ENCODE assay signal across 13 mouse cellular contexts in the genomic region with DNA sequence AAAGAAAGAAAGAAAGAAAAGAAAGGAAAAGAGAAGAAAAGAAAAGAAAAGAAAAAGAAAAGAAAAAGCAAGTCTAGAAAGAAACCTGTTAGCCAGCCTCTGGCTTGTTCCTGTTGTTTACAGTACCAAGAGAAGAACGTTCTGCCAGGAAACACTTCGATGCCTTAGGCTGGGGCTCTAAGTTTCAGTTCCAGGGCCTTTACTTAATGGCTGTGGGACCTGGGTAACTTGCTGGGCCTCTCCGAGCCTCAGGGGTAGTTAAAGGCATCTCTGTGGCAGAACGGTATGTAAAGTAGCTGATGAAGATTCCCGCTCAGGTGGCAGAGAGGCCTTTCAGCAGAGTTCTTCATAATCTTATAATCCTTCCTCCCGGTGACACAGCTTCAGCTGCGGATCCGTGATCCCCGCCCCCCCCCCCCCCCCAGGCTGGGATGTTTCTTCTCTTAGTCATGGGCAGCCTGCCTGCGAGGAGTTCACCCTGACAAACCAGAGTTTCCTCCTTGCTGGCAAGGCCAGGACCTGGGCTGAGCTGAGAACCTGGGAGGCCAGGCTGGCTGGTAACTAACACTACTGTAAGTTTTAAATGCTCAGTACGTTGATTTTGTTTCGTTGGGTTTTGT. TPM values are rescaled to one million over a fixed set of nuclear protein-coding genes. Genes with fewer than 3 reads are reported as not detected.
DNase-seq lines count a peak whose midpoint lies in the region; ATAC-seq and TF ChIP-seq lines count a peak whose summit lies in the region.
"Had no signal": no experiment of that assay in that cellular context is flagged by ENCODE, and none has a peak within 500 bp of the region (broad histone marks: within the 10 kb centered on the region; RNA-seq: fewer than 3 reads in every experiment).

No protein-coding gene starts in this region.

- H3K4me2 ChIP-seq in stomach, embryonic 14.5 days (replicated peaks; ENCODE audit: low read depth, low read length), result no peak overlapping the region

- 20% methylated on average over 12 of the region's 12 CpGs for WGBS in heart, embryonic 10.5 days
- 24% methylated on average over 12 of the region's 12 CpGs for WGBS in stomach, embryonic 14.5 days

- H3K9me3 ChIP-seq in heart, embryonic 10.5 days, result no peaks in the 10 kb centered on the region
- no peaks in the 10 kb centered on the region for H3K9me3 ChIP-seq in stomach, embryonic 14.5 days (ENCODE audit: control insufficient read depth, low read depth, low read length)

- H3K4me3 ChIP-seq in heart, embryonic 10.5 days, result no peak overlapping the region
- no peak overlapping the region for H3K4me3 ChIP-seq in embryonic fibroblast, embryonic 13.5 days (ENCODE audit: insufficient read depth, low read length)
- H3K4me3 ChIP-seq in stomach, embryonic 14.5 days (ENCODE audit: low read depth, low read length), result no peak overlapping the region

- TF ChIP-seq POLR2A in embryonic fibroblast, embryonic 13.5 days (IDR thresholded peaks at IDR 0.05; ENCODE audit: low read depth, low read length), result no peak

- no peaks in the 10 kb centered on the region for H3K36me3 ChIP-seq in heart, embryonic 10.5 days
- H3K36me3 ChIP-seq in stomach, embryonic 14.5 days (ENCODE audit: control insufficient read depth, insufficient read depth, low read length), result no peaks in the 10 kb centered on the region

- no peak for TF ChIP-seq CTCF in embryonic fibroblast, embryonic 13.5 days (IDR thresholded peaks at IDR 0.05; ENCODE audit: borderline replicate concordance, insufficient read depth, low read length)

- H3K4me1 ChIP-seq in heart, embryonic 10.5 days, result peaks cover 25% of the 10 kb centered on the region
- peaks cover 8% of the 10 kb centered on the region; the same call in 1 of the 2 replicates for H3K4me1 ChIP-seq in embryonic fibroblast, embryonic 13.5 days (ENCODE audit: control insufficient read depth, insufficient read depth, low read length)
- H3K4me1 ChIP-seq in stomach, embryonic 14.5 days (ENCODE audit: control insufficient read depth, insufficient read depth, low read length), result peaks cover 9% of the 10 kb centered on the region; the same call in 1 of the 2 replicates

- no peak overlapping the region for H3K9ac ChIP-seq in stomach, embryonic 14.5 days (replicated peaks; ENCODE audit: low read depth, low read length)
- H3K9ac ChIP-seq: forebrain, postnatal 0 days had no signal

- peaks cover 52% of the 10 kb centered on the region for H3K27me3 ChIP-seq in heart, embryonic 10.5 days (ENCODE audit: insufficient read depth, poor library complexity, severe bottlenecking)
- peaks cover 8% of the 10 kb centered on the region; the same call in 1 of the 2 replicates for H3K27me3 ChIP-seq in stomach, embryonic 14.5 days (ENCODE audit: control insufficient read depth, insufficient read depth, low read length)

- H3K27ac ChIP-seq in heart, embryonic 10.5 days, result peak overlapping the region; percentile 56; the same call in 1 of the 2 replicates
- peak overlapping the region; percentile 19; the same call in 1 of the 2 replicates for H3K27ac ChIP-seq in embryonic fibroblast, embryonic 13.5 days (ENCODE audit: insufficient read depth, low read length)
- peak overlapping the region; percentile 61; the same call in 1 of the 2 replicates for H3K27ac ChIP-seq in stomach, embryonic 14.5 days (ENCODE audit: low read length)

- DNase-seq in heart, embryonic 10.5 days (ENCODE audit: low spot score), result no peak
- no peak for DNase-seq in heart, postnatal 25 days (ENCODE audit: low spot score)
- DNase-seq in retina, adult 2 months (ENCODE audit: low read depth, low spot score), result peak; percentile 47
- DNase-seq in retina, postnatal 1 day, result no peak
- DNase-seq in layer of hippocampus, adult 18-20 months (ENCODE audit: low spot score in 2 of 2), result no peak
- DNase-seq in cerebellum, adult 9-11 months, result no peak
- DNase-seq: thymus, adult 18-20 months had no signal

- ATAC-seq in stomach, embryonic 14.5 days (ENCODE audit: insufficient number of reproducible peaks, insufficient read depth, low FRiP score, low read depth), result no peak

- intact Hi-C loops in heart, postnatal 25 days (cut with DNase I), result no loop called here

RNA-seq across cellular contexts. Expression of a gene that starts 3.9 kb away (rescaled TPM):
- 0.10 and 0.68 TPM in 2 replicates for polyA plus RNA-seq in heart, embryonic 10.5 days (2016; fragmentation: Nextera tagmentation; extraction: Ambion mirVana)
- under 1 TPM in 1 of 2 experiments, not detected in 1; 0.20 TPM for total RNA-seq in heart, postnatal 25 days (2021)
- polyA plus RNA-seq in embryonic fibroblast, embryonic 13.5 days (2011; ENCODE audit: insufficient read length, low read depth, missing spikeins), result not detected in 2 replicates
- polyA plus RNA-seq in stomach, embryonic 14.5 days (2014; fragmentation: Nextera tagmentation; extraction: Ambion mirVana), result 2.3 and 4.5 TPM in 2 replicates
- total RNA-seq in layer of hippocampus, adult 18-20 months (2021), result under 1 TPM in 1 of 2 experiments, not detected in 1; 0.18 TPM

RNA-seq across cellular contexts. Expression of a gene that starts 32.1 kb away (rescaled TPM):
- not detected in 2 replicates for polyA plus RNA-seq in heart, embryonic 10.5 days (2016; fragmentation: Nextera tagmentation; extraction: Ambion mirVana)
- total RNA-seq in heart, postnatal 25 days (2021), result under 1 TPM; 0.78 to 0.83 TPM
- polyA plus RNA-seq in embryonic fibroblast, embryonic 13.5 days (2011; ENCODE audit: insufficient read length, low read depth, missing spikeins), result not detected in 2 replicates
- not detected in 2 replicates for polyA plus RNA-seq in stomach, embryonic 14.5 days (2014; fragmentation: Nextera tagmentation; extraction: Ambion mirVana)
- total RNA-seq in layer of hippocampus, adult 18-20 months (2021), result under 1 TPM; 0.12 to 0.15 TPM
- total RNA-seq: forebrain, postnatal 0 days; left cerebral cortex, postnatal 14 days had no signal
- polyA plus RNA-seq: forebrain, postnatal 0 days; hindbrain, embryonic 16.5 days; midbrain, embryonic 11.5 days had no signal
